Mouse (Mus musculus): Measurements from ENCODE around the gene Thumpd3. TPM values are rescaled to one million over a fixed set of nuclear protein-coding genes. Genes with fewer than 3 reads are reported as not detected.
A peak's percentile ranks its signal among the peaks of the same experiment; 100 is the strongest.

Gene Thumpd3
- 18.4 and 21.3 TPM in 2 replicates for polyA plus RNA-seq (2012; rRNA removed)

- peak; percentile 92 to 98 for DNase-seq (ENCODE audit: extremely low spot score in 1 of 2, low spot score in 1 of 2)
Observed at GRCm38 (mm10) chr6:113046041-113046975, at the start of gene Thumpd3. Gene Thumpd3, plus strand, starts transcription at chr6:113046225.

GRCm38 (mm10) chr6:112999199-112999598 lies 46.8 kb upstream of the Thumpd3 start:
- DNase-seq (ENCODE audit: extremely low spot score in 1 of 2, low spot score in 1 of 2), result no peak

- peak; percentile 74 to 96 for DNase-seq (ENCODE audit: extremely low spot score in 1 of 2, low spot score in 1 of 2)
Observed at GRCm38 (mm10) chr6:113000666-113001287, 45.2 kb upstream of the Thumpd3 start.

DNA sequence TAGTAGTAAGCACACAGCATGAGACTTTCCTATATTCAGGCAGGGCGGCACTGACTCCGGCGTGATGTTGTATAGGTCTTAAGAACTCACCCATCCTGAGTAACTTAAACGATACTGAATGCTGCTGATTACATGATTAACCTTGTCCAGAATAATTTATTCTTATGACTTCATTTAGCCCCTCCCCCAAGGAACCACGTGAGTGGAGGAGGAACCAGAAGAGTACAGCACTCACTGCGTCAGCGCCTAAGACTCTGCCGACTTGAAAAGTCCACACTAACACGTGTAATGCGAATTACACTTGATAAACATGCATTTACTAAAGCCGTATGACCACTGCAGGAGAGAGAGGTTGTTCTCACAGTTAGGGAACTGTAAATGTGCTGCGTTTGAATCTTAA lies 44.3 kb upstream of the Thumpd3 start:
- no peak for DNase-seq (ENCODE audit: extremely low spot score in 1 of 2, low spot score in 1 of 2)

DNA sequence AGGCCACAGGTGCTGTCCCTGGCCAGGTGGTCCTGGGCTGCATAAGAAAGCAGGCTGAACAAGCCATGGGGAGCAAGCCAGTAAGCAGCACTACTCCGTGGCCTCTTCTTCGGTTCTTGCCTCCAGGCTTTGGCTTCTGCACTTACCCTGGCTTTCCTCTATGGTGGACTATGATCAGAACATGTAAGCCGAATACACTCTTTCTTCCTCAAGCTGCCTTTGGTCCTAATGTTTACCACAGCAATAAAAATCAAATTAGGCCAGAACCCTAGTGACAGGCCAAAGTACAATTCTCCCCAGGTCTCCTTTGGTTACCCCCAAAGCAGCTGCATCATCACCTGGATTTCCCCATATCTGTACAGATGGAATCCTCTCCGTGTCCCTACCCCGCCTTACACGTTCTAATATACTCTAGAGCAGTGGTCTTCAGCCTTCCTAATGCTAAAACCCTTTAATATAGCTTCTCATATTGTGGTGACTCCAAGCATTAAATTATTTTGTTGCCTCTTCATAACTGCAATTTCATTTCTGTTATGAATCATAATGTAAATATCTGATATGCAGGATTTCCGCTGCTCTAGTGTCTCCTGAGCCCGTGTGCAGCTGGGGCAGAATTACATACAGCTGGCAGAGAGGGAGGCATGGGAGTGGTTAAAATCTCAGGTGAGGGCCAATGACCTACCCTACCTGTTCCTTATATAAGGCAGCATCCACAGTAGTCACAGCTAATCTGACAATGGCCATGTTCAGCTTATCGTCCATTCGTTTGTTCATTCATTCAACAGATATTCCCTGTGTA lies 42.5 kb upstream of the Thumpd3 start:
- no peak for DNase-seq (ENCODE audit: extremely low spot score in 1 of 2, low spot score in 1 of 2)

GRCm38 (mm10) chr6:113006833-113007232 lies 39.2 kb upstream of the Thumpd3 start:
- no peak for DNase-seq (ENCODE audit: extremely low spot score in 1 of 2, low spot score in 1 of 2)

- no peak for DNase-seq (ENCODE audit: extremely low spot score in 1 of 2, low spot score in 1 of 2)
Observed at GRCm38 (mm10) chr6:113011886-113012285, 34.1 kb upstream of the Thumpd3 start.

DNA sequence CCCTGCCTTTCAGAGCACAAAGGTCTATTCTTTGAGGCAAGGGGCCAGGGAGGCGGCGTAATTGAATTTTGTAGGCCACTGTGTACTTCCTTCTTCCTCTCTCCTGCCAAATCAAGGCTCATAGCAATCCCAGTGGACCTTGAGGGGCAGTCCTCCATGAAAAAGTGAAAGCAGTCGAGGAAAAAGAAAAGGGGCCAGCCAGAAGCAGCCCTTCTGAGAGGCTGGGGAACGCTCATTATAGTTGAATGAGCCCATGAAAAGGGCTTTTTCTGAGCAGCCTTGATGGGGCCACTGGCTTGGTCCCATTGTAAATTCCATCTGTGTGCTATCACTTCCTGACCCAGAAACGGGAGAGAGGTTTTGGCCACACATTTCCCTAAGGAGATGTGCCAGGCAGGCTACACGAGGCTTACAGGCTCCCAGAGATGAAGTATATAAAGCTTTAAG lies 33.5 kb upstream of the Thumpd3 start:
- DNase-seq (ENCODE audit: extremely low spot score in 1 of 2, low spot score in 1 of 2), result peak; percentile 36 to 63

GRCm38 (mm10) chr6:113013550-113013949 lies 32.5 kb upstream of the Thumpd3 start:
- no peak for DNase-seq (ENCODE audit: extremely low spot score in 1 of 2, low spot score in 1 of 2)

GRCm38 (mm10) chr6:113017500-113018047 lies 28.5 kb upstream of the Thumpd3 start:
- no peak for DNase-seq (ENCODE audit: extremely low spot score in 1 of 2, low spot score in 1 of 2)

- no peak for DNase-seq (ENCODE audit: extremely low spot score in 1 of 2, low spot score in 1 of 2)
Observed at GRCm38 (mm10) chr6:113018139-113018538, 27.9 kb upstream of the Thumpd3 start.

DNA sequence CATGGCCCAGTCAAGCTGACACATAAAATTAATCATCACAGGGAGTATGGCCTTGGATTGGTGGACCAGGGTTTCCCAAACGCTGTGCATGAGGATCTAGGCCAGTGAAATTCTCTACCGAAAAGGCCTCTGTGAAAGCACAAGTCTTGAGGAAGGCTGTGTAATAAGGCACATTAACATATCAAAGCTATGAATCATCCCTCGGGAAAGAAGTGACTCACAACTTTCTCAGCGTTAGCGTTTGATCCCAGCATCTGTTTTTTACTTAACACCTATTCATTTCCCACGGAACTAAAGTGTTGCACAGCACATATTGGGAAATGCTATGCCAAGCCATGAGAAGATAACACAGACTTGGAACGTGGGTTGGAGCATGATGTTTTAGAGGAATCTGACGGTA lies 21.2 kb upstream of the Thumpd3 start:
- DNase-seq (ENCODE audit: extremely low spot score in 1 of 2, low spot score in 1 of 2), result peak; percentile 80 to 88

GRCm38 (mm10) chr6:113025774-113026173 lies 20.3 kb upstream of the Thumpd3 start:
- no peak for DNase-seq (ENCODE audit: extremely low spot score in 1 of 2, low spot score in 1 of 2)

DNA sequence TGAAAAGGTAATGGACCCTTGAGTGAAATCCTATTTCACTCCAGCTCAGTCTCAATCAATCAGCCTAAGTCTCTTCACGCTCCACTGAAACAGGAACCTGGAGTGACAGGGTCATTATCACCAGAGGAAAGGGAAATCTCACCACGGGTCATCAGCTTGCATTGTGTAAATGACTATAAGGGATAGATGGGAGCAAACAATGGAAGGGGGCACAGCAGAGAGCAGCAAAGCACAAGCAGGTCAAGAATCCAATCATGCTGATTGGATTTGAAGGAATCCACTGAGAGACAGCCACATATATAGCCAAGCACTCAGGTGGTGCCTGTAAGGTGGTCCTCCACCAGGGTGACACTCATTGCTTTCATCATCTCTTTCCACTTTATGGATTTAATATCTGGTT lies 18.6 kb upstream of the Thumpd3 start:
- DNase-seq (ENCODE audit: extremely low spot score in 1 of 2, low spot score in 1 of 2), result no peak

DNA sequence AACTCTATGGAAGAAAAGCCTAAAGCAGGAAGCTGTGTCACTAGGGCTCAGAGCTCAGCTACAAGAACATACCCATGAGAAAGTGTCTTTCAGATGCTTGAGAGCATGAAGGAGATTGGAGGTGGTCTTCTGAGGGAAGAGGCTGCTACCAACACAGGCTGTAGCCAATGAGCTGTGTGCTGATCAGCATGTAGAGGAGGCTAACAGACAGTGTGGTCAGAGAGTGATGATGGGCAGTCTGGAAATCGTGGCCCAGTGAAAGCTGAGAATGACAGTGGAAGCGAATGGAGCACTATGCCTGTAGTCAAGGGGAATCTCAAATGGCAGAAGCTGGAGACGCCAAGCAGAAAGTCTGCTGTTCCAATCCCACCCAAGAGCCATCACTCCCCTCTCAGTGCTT lies 17.0 kb upstream of the Thumpd3 start:
- no peak for DNase-seq (ENCODE audit: extremely low spot score in 1 of 2, low spot score in 1 of 2)

DNA sequence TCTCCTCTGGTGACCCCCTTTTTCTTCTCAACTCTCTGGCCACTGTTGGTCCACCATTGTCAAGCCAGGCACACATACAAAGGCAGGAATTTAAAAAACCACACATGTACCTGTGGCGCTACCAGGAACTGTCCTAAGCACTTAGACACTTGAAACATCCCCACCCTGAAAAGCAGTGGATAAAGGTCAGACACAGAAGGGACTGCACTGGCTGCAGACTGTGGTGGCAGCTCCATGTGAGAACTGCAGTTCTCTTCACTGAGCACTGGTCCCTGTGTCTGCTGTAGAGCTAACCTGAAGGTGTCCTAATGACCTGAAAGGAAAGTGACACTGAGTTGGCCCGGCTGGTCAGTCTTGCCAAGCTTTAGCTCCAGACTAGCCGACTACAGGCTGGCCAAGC lies 15.5 kb upstream of the Thumpd3 start:
- no peak for DNase-seq (ENCODE audit: extremely low spot score in 1 of 2, low spot score in 1 of 2)

- no peak for DNase-seq (ENCODE audit: extremely low spot score in 1 of 2, low spot score in 1 of 2)
Observed at GRCm38 (mm10) chr6:113030970-113031660, 14.9 kb upstream of the Thumpd3 start.

GRCm38 (mm10) chr6:113032121-113032520 lies 13.9 kb upstream of the Thumpd3 start:
- no peak for DNase-seq (ENCODE audit: extremely low spot score in 1 of 2, low spot score in 1 of 2)

DNA sequence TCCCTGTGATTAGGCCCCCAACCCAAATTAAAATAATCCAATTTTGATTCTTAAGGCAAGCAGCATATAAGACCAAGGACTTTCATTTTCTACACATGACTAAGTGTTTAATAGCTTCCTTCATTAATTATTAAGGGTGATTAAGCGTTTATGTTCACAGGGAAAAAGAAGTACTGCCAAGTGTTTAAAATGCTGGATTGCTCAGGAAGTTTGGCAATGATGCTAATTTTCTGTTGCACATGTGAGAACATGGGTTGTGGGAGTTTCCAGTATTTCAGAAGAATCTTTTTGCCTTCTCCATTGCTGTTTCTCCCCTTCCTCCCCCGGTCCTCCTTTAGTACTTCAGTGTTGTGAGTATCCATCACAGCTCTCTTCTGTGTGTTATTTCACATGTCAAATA lies 12.8 kb upstream of the Thumpd3 start:
- no peak for DNase-seq (ENCODE audit: extremely low spot score in 1 of 2, low spot score in 1 of 2)

GRCm38 (mm10) chr6:113034466-113034865 lies 11.6 kb upstream of the Thumpd3 start:
- DNase-seq (ENCODE audit: extremely low spot score in 1 of 2, low spot score in 1 of 2), result no peak
